Mouse (Mus musculus): ENCODE data around the gene Psme1. TPM values are rescaled to one million over a fixed set of nuclear protein-coding genes. Genes with fewer than 3 reads are reported as not detected.

The Psme1 gene
- 62.6 and 82.8 TPM in 2 replicates for polyA plus RNA-seq (2012; rRNA removed)

GRCm38 (mm10) chr14:55577871-55578667, at the start of gene Psme1:
Psme1 (plus strand) TSS chr14:55578123.
- DNase-seq (ENCODE audit: extremely low spot score in 1 of 2, low spot score in 1 of 2): peak in 1 of 2 experiments; percentile 66

DNA sequence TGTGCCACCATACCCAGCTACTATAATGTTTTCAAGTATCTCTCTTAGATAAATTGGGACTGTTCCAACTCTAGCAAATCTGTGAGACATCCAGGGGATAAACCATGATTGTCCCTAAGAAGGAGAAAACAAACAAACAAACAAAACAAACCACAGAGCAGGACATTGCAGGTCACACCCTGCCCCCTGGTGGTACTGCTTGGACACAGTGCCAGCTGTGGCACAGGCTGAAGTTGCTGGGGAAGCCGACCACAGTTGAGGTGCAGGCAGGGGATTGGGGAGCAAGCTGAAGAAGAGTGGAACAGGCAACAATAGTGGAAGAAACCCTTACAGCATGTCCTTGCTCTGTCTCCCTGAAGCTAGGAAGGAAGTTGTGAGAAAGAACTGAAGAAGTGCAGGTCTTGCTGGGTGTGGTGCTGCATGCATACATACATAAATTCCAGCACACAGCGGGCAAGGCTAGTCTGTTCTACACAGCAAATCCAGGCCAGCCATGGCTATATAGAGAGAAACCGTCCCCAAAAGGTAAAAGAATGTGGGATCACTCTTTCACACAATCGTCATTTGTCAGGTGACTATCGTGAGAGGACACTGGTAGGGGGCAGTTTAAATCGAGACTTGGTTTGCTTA, 41.7 kb upstream of the Psme1 start:
- peak in 1 of 2 experiments; percentile 44 for DNase-seq (ENCODE audit: extremely low spot score in 1 of 2, low spot score in 1 of 2)

GRCm38 (mm10) chr14:55540067-55540786, 37.7 kb upstream of the Psme1 start, which contains the start of gene Pck2:
Pck2 (plus strand) TSS chr14:55540266.
- DNase-seq (ENCODE audit: extremely low spot score in 1 of 2, low spot score in 1 of 2): peak; percentile 48 to 79

- peak in 1 of 2 experiments; percentile 83 for DNase-seq (ENCODE audit: extremely low spot score in 1 of 2, low spot score in 1 of 2)
Measured at GRCm38 (mm10) chr14:55540787-55541321, 37.1 kb upstream of the Psme1 start.

DNA sequence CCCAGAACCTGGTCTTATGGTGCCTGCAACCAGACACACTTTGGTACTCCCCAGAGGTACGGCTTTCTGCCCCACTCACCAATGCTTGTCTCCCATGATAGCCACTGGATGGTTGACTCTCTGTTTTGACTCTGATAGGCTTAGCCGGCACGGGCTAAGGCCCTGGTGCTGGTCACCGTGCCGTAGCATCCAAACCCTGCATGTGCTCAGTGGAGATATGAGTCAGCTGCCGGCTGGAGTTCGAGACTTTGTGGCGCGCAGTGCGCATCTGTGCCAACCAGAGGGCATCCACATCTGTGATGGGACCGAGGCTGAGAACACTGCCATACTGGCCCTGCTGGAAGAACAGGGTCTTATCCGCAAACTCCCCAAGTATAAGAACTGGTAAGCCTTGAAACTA, 35.7 kb upstream of the Psme1 start:
- DNase-seq (ENCODE audit: extremely low spot score in 1 of 2, low spot score in 1 of 2): no peak

- DNase-seq (ENCODE audit: extremely low spot score in 1 of 2, low spot score in 1 of 2): no peak
Measured at GRCm38 (mm10) chr14:55544334-55544733, 33.6 kb upstream of the Psme1 start.

- no peak for DNase-seq (ENCODE audit: extremely low spot score in 1 of 2, low spot score in 1 of 2)
Measured at GRCm38 (mm10) chr14:55550191-55550590, 27.7 kb upstream of the Psme1 start.

GRCm38 (mm10) chr14:55551347-55551746, 26.6 kb upstream of the Psme1 start:
- DNase-seq (ENCODE audit: extremely low spot score in 1 of 2, low spot score in 1 of 2): no peak

GRCm38 (mm10) chr14:55551794-55552193, 26.1 kb upstream of the Psme1 start:
- no peak for DNase-seq (ENCODE audit: extremely low spot score in 1 of 2, low spot score in 1 of 2)

DNA sequence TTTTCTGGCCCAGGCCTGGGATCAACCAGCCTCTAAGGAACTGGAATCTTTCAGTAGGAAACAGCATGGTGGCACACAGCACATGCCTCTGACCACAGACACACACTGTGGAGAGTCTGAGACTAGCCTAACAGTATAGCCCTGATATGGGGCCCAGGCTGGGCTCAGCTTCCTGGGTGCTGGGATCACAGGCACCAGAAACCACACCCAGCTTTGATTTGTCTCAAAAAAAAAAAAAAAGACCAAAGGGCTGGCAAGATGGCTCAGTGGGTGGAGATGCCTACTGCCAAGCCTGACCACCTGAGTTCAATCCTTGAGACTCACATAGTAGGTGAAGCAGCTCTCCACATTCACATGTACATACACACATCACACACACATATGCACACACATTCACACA, 23.3 kb upstream of the Psme1 start:
- no peak for DNase-seq (ENCODE audit: extremely low spot score in 1 of 2, low spot score in 1 of 2)

- no peak for DNase-seq (ENCODE audit: extremely low spot score in 1 of 2, low spot score in 1 of 2)
Measured at GRCm38 (mm10) chr14:55555788-55556187, 22.1 kb upstream of the Psme1 start.

GRCm38 (mm10) chr14:55557003-55557402, 20.9 kb upstream of the Psme1 start:
- DNase-seq (ENCODE audit: extremely low spot score in 1 of 2, low spot score in 1 of 2): peak in 1 of 2 experiments; percentile 84

DNA sequence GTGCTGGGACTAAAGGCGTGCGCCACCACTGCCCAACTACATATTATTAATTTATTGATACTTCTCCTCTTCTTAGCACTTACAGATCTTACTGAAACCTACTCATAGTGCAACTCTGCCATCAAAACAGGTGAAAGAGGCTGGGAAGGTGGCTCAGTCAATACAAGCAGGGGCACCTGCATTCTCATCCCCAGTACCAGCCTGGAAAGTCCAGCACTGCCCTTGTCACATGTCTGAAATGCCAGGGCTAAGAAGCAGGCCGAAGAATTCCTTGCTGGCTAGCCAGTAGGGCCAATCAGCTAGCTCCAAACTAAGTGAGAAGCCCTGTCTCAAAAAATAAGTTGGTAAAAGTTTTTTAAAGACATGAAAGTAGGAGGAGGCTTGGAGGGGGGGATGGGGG, 20.3 kb upstream of the Psme1 start:
- DNase-seq (ENCODE audit: extremely low spot score in 1 of 2, low spot score in 1 of 2): no peak

DNA sequence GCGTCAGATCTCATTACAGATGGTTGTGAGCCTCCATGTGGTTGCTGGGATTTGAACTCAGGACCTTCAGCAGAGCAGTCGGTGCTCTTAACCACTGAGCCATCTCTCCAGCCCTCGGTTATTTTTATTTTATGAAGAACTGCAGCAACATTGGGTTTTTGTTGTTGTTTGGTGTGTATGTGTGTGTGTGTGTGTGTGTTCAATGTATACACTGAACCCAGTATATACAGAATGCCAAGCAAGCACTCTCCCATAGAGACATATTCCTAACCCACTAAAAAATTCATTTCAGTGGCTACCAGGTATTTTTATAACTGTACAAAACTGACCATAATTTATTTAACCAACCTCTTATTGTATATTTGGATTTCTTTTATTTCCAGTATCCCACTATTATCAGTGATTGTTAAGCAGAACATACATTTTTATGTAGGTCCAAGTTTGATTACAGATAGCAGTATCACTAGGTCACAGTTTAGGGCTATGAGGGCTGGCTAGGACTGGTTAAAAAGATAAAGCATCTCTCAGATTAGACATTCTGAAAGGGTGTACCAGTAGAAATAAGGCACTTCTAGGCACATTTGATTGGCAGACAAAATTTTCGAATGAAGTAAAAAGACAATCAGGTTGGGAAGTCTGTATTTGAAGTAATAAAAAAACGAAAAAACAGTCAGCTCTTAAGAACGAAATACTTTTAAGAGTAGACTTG, 19.0 kb upstream of the Psme1 start:
- DNase-seq (ENCODE audit: extremely low spot score in 1 of 2, low spot score in 1 of 2): no peak

DNA sequence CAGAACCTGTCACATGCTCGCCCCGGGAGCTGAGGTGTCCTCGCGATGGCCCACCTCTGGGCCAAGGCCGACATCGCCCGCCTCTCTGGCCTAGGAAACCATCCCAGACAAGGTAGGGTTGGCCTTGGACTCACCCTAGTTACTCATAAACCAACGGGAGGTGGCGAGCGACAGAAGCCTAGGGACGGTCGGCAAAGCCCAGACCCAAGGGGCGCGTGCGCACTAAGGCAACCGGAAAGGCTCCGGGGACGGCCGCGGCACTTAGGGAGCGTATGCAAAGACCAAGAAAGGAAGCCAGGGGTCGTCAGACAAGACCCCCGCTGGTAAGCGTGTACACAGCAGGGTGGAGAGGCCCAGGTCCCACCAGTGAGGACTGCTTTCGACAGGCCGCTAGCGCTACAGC, 18.1 kb upstream of the Psme1 start, which contains the start of gene Dcaf11:
Gene Dcaf11, plus strand, starts transcription at position 208 of the 403 bp plus-strand sequence.
- DNase-seq (ENCODE audit: extremely low spot score in 1 of 2, low spot score in 1 of 2): peak; percentile 79 to 90

DNA sequence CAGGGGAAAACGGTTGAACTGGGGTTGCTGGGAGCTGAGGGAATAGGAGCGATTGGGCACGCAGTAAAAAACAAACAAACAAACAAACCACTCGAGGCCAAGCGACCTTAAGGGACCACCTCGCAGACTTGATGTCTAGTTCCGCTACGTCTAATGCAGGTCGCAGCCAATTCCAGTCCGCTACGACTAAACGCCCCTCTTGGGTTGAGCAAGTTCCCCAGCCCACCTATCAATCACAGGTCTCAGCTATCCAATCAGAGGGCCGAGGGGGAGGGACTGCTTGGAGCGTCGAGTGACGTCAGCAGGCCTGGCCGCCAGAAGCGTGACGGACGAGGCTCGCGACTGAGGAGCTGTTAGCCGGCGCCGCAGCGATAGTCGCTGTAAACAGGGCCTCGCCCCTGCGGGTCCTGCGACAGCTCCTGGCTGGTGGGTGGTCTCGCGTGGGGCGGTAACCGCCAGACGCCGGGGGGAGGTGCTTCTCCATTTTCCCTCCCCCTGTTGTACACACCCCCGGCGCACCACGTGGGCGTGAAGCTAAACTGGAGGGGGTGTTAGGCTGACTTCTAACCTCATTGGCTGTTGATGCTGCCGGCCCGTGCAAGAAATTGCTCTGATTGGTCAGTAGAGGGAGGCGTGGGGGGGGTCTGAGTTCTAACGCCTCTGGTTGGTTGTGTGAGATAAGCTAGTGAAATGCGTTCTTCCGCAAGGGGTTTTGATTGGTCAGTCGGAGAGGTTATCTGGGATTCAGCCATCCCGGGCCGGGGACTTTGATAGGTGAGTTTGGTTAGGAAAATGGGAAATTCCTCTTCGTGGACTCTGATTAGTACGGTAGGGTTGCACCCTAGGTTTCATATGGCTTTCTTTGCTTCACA, 17.5 kb upstream of the Psme1 start, which contains the start of gene A730061H03Rik:
Gene A730061H03Rik, minus strand, starts transcription at position 205 of the 872 bp plus-strand sequence.
- peak; percentile 99 for DNase-seq (ENCODE audit: extremely low spot score in 1 of 2, low spot score in 1 of 2)

GRCm38 (mm10) chr14:55561860-55562259, 16.1 kb upstream of the Psme1 start:
- DNase-seq (ENCODE audit: extremely low spot score in 1 of 2, low spot score in 1 of 2): no peak

DNA sequence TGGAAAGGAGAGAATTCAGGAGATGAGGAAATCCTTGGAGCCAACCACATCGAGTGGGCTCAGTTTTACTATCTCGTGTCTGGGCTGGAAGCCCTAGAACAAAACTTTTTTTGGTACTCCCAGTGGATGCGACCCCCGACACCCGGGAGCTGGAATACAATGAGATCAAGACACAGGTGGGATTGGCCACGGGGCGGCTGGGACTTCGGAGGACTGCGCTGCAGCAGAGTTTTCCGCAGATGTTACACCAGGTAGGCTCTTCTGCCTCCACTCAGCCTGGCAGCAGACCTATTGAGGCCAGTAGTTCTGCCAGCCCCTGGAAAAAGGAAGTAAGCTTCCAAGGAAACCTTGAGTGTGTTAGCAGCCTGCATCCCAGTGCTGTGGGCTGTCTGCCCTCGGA, 14.7 kb upstream of the Psme1 start:
- DNase-seq (ENCODE audit: extremely low spot score in 1 of 2, low spot score in 1 of 2): no peak

GRCm38 (mm10) chr14:55565748-55566147, 12.2 kb upstream of the Psme1 start:
- no peak for DNase-seq (ENCODE audit: extremely low spot score in 1 of 2, low spot score in 1 of 2)

All from frontal cortex, adult 2 months (tissue).